Mouse (Mus musculus): ENCODE data around the gene Prkd2.

The Prkd2 gene

DNA sequence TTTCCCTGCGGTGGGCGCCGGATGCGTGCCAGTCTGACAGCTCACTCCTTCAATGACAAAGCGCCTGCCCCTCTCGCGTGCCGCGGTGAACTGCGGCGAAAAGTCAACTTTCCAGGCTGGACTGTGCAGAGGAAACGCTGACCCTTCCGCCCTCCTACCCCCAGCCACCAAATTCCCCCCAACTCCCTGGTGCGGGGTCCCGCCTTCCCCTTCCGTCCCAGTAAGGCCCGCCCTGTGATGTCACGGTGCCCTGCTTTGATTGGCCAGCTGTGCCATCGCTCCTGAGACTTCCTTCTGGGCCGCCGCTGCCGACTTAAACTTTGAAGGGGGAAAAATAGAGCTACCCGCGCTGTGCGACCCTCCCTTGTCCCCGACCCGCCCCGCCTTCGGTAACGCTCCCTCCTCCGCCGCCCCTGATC, at the start of gene Prkd2:
TSS of gene Prkd2 (plus strand) at position 258 of the 419 bp plus-strand sequence.
- peak; percentile 92 for DNase-seq

GRCm38 (mm10) chr7:16793010-16793725, 49.5 kb upstream of the Prkd2 start:
- no peak for DNase-seq

- no peak for DNase-seq
Measured at GRCm38 (mm10) chr7:16794886-16795285, 47.8 kb upstream of the Prkd2 start.

DNA sequence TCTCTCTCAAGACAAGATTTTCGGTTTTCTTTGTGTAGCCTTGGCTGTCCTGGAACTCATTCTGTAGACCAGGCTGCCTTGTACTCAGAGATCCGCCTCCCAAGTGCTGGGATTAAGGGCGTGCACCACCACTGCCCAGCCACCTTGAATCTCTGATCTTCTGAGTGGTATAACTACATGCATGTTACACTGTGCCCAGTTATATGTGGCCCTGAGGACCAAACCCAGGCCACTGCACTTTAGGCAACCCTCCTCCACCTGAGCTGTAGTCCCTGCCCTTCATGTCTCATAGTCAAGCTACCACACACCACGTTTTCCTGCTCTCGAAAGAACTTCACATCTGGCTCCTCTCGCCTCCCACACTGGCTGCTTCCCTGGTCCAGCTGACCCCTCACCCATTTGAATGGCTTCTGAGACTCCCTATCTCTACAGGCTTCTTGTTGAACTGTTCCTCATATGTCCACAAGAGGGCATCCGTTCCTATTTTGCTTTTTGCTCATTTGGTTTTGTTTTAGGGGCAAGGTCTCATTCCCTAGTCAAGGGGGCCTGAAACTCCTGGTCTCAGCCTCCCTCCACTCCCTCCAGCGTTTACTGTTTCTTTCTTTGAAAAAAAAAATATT, 38.2 kb upstream of the Prkd2 start:
- peak; percentile 33 for DNase-seq

- no peak for DNase-seq
Measured at GRCm38 (mm10) chr7:16807936-16808335, 34.8 kb upstream of the Prkd2 start.

- no peak for DNase-seq
Measured at GRCm38 (mm10) chr7:16808647-16809046, 34.1 kb upstream of the Prkd2 start.

- peak; percentile 75 for DNase-seq
Measured at GRCm38 (mm10) chr7:16809739-16810138, 33.0 kb upstream of the Prkd2 start.

DNA sequence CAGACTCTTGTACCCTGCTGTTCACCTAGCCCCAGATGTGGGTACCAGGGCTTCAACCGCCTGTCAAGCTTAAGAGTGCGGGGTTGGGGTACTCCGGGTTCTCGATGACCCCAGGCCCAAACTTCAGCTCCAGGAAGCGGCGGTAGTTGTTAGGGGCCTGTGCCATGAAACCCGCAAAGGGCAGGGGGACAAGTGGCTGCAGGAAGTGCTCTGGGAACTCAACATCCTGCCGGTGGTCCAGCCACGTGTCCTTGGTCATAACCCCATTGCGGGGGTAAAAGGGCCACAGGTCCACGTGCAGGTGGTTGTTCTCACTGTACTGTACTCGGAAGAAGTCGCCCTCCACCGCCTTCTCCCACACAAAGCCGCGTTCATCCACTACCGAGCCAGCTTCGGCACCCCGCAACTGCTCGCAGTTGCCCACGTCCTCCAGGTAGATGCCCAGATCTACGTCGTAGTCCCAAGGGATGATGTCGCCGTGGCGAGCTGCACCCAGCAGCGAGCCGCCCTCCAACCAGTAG, 32.2 kb upstream of the Prkd2 start:
- DNase-seq, result no peak

DNA sequence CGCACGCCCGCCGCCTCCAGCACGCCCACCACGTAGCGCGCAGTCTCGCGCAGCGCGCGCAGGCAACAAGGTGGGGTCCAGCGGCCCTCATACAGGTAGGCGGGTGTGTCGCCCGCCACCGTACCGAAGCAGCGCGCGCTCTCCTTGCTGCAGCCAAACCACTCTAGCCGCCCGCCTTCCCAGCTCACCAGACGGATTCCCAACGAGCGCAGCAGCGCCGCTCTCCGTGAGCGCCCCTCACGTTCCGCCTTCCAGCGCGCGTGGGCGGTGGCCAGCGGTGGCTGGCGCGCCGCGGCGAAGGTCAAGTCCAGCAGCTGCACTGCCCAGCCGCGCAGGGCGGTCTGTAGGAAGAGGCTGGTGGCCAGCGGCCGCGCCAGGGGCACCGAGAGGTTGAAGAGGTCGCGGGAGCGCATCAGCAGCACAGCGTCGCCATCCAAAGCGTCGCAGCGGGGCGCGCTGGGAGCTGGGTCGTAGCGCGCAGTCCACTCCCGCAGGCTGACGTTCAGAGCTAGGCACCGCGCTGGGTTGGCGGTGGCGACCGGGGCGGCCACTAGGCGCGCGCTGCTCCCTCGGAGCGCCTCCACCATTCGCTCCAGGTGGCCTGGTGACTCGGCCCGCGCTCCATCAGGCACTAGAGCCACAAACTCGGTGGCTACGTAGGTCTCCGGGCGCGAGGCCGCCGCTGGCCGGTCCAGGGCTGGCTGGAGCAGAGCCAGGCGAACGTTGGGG, 31.6 kb upstream of the Prkd2 start:
- DNase-seq, result no peak

DNA sequence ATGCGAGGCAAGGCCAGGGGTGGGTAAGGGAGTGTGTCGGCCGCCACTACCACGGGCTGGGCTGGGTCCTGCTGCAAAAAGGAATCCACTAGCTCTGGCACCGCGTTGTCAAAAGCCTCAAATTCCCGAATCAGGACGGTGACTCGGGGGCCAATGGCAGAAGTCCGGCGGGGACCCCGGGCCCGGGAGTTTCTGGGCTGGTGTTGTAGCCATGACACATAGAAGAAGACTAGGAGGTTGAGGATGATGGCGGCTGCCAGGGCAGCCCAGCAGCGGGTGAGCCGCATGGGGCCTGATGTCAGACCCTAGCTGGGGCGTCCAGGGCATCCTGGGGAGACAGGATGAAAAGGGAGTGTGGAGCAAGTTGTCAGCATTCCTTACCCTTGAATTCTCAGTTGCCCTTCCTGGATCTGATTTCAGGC, 31.0 kb upstream of the Prkd2 start:
- DNase-seq, result no peak

GRCm38 (mm10) chr7:16812505-16812904, 30.2 kb upstream of the Prkd2 start:
- DNase-seq, result no peak

DNA sequence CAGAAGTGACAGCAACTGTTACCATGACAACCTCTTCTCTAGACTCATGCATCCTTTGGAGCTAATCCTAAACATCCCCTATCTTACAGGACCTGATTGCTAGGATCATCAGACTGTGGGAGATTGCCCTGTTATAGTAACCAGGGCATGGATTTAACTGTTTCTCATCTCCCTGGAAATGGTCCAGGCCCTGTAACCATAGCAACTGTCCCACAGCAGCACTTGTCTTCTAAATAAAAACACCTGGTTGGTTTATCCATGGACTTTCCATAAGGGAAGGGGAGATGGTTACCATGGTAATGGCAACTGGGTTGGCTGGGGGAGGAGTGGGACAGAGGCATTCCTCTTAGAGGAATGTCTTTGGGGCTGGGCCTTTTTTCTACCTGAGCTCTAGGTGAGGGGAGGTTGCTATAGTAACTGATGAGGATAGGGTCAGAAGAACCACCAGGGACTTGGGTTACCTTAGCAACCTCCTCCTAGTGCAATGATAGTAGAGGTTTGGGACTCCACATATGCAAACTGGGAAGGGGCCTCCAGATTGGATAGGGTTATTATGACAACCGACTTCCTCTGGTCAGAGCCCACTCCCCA, 27.3 kb upstream of the Prkd2 start, which contains the start of gene Strn4:
TSS of gene Strn4 (plus strand) at position 539 of the 591 bp plus-strand sequence.
- DNase-seq, result no peak

GRCm38 (mm10) chr7:16816078-16816474, 26.6 kb upstream of the Prkd2 start:
- peak; percentile 65 for DNase-seq

DNA sequence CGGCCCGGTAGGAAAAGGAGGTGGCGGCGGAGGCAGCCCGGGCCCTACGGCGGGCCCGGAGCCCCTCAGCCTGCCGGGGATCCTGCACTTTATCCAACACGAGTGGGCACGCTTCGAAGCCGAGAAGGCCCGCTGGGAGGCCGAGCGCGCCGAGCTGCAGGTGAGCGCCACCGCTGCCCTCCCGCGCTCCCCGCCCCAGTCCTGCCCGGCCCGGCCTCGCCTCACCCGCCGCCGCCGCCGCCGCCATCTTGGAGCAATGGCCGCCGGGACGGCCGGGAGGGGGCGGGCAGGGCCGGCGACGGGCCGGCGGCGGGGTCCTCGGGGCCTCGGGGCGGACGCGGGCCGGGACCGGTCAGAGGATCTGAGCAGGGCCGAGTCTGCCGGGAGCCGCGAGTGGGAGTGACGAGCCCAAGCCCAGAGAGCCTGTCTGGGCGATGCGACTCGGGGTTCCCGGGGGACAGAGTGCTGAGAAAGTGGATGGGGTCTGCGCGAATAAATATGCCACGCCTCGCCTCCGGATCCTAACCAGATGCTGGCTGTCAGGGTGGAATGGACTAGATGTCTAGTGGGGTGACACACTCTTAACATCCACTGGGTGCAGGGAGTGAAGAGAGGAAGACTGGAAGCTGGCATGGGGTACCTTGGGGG, 26.1 kb upstream of the Prkd2 start, which contains the start of gene Fkrp:
TSS of gene Fkrp (minus strand) at position 258 of the 648 bp plus-strand sequence.
- peak; percentile 40 for DNase-seq

DNA sequence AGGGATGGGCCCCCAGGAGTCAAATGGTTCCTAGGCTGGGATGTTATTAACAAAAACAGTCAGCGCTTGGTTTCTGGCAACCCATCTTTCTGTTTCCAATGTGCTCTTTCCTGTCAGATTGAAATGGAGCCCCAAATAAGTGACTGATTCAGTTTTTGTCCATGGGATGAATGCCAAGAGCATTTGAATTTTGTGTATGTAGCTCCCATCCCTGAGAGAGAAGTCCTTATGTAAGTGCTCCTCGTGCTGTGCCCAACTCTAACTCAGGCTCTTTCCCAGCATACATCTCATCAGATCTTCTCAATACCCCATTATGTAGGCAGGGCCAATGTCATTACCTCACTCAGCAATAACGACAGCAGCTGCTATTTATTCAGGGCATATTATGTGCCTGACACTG, 25.0 kb upstream of the Prkd2 start:
- DNase-seq, result no peak

DNA sequence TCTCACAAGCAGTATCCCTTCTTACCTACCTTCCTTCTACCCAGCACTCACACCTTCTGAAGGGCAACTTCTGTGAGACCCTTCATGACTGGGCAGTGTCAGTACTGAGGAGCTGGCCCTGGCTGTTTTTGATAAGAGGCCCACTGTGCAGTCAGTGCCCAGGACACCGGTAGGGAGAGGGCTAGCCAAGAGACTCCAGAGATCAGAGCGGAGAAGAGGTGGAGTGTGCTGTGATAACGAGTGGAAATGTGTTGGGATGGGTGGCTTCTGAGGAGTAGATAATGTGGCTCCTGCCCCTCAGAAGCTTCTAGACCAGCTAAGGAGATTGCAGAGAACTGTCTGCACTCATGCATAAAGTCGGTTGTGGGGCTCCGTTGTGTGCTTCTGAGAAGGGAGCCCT, 22.9 kb upstream of the Prkd2 start:
- no peak for DNase-seq

DNA sequence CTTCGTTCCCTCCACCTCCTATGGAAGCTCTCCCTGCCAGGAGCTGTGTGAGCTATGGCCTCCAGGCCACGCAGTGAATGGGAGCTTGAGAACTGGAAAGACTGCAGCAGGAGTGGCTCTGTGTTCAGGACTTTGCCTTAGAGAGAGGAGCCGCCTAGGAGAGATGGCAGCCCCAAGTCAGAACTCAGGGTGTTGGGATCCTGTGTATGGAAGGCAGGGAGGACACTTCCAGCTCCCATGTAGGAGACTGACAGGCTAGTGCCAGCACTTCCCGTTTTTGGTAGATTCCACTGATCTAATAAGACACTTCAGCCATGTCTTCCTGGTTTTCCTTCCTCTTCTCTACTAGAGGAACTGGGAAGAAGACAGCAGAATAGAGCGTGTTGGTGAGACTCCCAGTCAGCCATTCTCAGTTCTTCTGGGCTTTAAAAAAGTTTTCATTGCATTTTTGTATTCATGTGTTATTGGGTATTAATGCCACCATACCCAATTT, 22.4 kb upstream of the Prkd2 start:
- no peak for DNase-seq

GRCm38 (mm10) chr7:16821091-16821490, 21.6 kb upstream of the Prkd2 start:
- DNase-seq, result no peak

DNA sequence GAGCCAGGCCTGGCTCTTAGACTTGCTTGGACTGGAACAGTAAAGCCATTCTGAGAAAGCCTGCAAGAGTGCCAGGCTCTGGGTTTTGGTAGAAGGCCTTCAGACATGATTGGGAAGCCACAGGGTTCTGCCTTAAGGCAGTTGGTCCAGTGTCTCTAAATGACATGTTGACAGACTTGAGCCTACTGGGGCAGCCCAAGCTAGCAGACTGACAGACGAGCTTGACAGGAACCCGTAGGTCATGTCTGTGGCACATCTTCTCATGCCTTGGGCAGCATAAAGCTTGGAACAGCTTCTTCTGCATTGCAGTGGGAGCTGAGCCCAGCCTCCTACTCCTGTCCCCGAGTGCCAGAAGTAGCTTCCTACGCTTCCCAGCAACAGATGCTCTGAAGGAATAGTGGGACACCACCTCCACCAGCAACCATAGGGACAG, 21.0 kb upstream of the Prkd2 start:
- no peak for DNase-seq

GRCm38 (mm10) chr7:16823734-16824133, 19.0 kb upstream of the Prkd2 start:
- DNase-seq, result no peak

- peak; percentile 43 for DNase-seq
Measured at GRCm38 (mm10) chr7:16825785-16826184, 16.9 kb upstream of the Prkd2 start.

DNA sequence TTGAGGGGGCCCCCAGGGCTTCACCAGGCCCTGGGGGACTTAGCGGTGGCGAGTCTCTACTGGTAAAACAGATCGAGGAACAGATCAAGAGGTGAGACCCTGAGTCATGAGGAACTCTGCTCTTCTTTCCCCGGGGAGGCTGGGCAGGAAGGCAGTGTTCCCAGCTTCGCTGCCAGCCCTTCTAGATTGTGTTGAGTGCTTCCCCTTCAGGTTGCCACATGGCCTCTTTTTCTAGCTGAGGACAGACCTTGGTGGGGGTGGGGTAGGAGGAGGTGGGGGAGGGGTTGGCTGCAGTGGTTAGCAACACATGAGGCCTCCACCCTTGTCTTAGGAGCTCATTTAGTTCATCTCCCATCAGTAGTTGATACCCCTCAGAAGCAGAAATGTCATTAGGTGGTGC, 16.1 kb upstream of the Prkd2 start:
- DNase-seq, result no peak

Measured in kidney, adult 9 months (tissue).